Mouse (Mus musculus): ENCODE measurements at regions not wholly inside any gene's neighbourhood (a gene's known extent, or its start where the extent isn't known, plus 50 kb on each side); places are given as distances from the start of the nearest gene placed in this dataset.

DNA sequence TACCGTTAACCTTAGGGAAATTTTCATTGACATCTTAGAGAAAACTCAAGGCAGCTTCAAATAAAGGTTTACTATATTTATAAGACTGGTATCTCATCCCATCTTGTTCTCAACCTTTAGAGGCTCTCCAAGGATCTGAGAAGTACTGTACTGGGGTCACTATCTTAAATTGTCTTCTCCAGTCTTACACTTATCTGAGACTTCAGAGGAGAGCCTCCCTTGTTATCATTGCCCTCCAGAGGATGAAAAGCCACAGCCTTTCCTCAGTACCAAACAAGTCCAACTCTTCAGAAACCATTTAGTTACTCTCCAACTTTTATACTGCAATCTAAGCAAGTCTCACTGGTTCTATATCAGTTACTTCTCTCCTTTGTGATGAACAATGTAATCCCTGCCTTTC lies 376.3 kb downstream of the Fbxo8 start:
- no peak for DNase-seq
- no peak overlapping the region for H3K4me3 ChIP-seq (ENCODE audit: insufficient read depth, low read depth, low read length)
- H3K36me3 ChIP-seq (ENCODE audit: control insufficient read depth, insufficient read depth, low read length) = no peaks in the 10 kb centered on the region
- H3K4me1 ChIP-seq (ENCODE audit: control insufficient read depth, insufficient read depth, low read length) = no peaks in the 10 kb centered on the region
- H3K27me3 ChIP-seq (replicated peaks; ENCODE audit: control insufficient read depth, insufficient read depth, low read length) = no peaks in the 10 kb centered on the region
- H3K27ac ChIP-seq (ENCODE audit: insufficient read depth, low read depth, low read length) = no peak overlapping the region
- TF ChIP-seq CTCF (conservative IDR thresholded peaks at IDR 0.05; ENCODE audit: insufficient read depth, insufficient read length, low read depth, low read length) (no peak), POLR2A (IDR thresholded peaks at IDR 0.05; ENCODE audit: low read depth, low read length) (no peak)
- WGBS = 89% methylated on average over 1 of the region's 1 CpGs

DNA sequence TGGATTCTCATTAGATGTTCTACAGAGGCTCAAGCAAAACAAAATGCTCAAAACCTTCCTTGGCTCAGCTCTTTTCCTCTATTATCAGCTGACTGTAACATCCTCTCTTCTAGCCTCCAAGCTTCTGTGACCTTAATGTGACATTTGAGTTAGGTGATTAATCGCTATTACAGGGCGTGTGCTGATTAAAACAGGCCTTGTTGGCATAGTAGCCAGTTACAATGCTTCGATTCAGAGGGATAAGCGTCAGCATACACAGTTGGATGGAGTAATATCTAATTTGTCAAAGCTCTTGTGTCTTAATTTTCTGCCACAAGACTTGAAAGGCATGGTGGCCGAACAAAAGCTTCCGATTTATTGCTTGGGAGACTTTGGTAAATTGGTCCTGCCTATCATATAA lies 378.2 kb downstream of the Fbxo8 start:
- no peak overlapping the region for H3K4me3 ChIP-seq (ENCODE audit: insufficient read depth, low read depth, low read length)
- no peaks in the 10 kb centered on the region for H3K27me3 ChIP-seq (replicated peaks; ENCODE audit: control insufficient read depth, insufficient read depth, low read length)
- WGBS = 67% methylated on average over 6 of the region's 6 CpGs
- no peak for DNase-seq
- TF ChIP-seq CTCF (conservative IDR thresholded peaks at IDR 0.05; ENCODE audit: insufficient read depth, insufficient read length, low read depth, low read length) (no peak), POLR2A (IDR thresholded peaks at IDR 0.05; ENCODE audit: low read depth, low read length) (no peak)
- H3K36me3 ChIP-seq (ENCODE audit: control insufficient read depth, insufficient read depth, low read length) = no peaks in the 10 kb centered on the region
- no peaks in the 10 kb centered on the region for H3K4me1 ChIP-seq (ENCODE audit: control insufficient read depth, insufficient read depth, low read length)
- H3K27ac ChIP-seq (ENCODE audit: insufficient read depth, low read depth, low read length) = no peak overlapping the region

DNA sequence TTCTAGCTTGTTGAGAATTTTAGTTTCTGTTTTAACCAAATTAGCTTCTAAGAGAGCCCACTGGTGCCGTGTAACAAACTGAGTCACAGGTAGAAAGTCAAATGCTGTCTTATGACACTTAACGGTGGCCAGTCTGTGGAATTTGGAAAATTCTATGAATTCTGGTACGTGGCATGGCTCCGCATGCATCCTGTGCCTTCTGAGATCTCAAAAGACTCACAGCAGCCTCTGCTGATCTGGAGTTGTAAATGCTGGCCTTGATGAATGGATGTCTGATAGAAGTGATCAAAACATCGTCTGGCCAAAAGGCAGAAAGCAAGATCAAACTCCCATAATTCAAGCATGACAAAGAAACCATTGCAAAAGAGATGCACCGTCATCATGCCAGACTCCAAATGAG lies 381.5 kb downstream of the Fbxo8 start:
- Histone ChIP-seq H3K4me1 (ENCODE audit: control insufficient read depth, insufficient read depth, low read length) (no peaks in the 10 kb centered on the region), H3K27ac (ENCODE audit: insufficient read depth, low read depth, low read length) (no peak overlapping the region), H3K27me3 (replicated peaks; ENCODE audit: control insufficient read depth, insufficient read depth, low read length) (no peaks in the 10 kb centered on the region), H3K4me3 (ENCODE audit: insufficient read depth, low read depth, low read length) (no peak overlapping the region), H3K36me3 (ENCODE audit: control insufficient read depth, insufficient read depth, low read length) (no peaks in the 10 kb centered on the region)
- no peak for DNase-seq
- WGBS = 47% methylated on average over 6 of the region's 6 CpGs
- TF ChIP-seq POLR2A (IDR thresholded peaks at IDR 0.05; ENCODE audit: low read depth, low read length) (no peak), CTCF (conservative IDR thresholded peaks at IDR 0.05; ENCODE audit: insufficient read depth, insufficient read length, low read depth, low read length) (no peak)

DNA sequence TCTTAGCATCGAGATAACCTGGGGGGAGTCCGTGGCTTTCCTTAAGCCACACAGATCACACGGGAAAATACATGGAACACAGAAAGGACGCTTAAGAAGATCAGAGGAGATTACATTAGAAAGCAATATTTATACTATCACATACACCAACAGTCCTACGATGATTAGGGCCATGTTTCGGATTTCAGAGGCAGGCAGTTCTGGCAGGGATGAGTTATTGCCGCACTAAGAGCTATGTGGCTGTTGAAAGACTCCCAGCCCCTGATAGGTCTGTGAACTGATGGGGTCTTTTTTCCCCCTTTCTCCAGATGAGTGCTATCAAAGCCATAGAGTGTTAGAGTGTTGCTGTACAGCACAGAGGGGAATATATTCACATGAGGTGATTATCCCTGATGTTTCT lies 358.6 kb upstream of the Hand2 start:
- TF ChIP-seq POLR2A (IDR thresholded peaks at IDR 0.05; ENCODE audit: low read depth, low read length) = no peak
- no peak for TF ChIP-seq CTCF (conservative IDR thresholded peaks at IDR 0.05; ENCODE audit: insufficient read depth, insufficient read length, low read depth, low read length)
- 45% methylated on average over 7 of the region's 7 CpGs for WGBS
- Histone ChIP-seq H3K27ac (ENCODE audit: insufficient read depth, low read depth, low read length) (no peak overlapping the region), H3K4me1 (ENCODE audit: control insufficient read depth, insufficient read depth, low read length) (no peaks in the 10 kb centered on the region), H3K27me3 (replicated peaks; ENCODE audit: control insufficient read depth, insufficient read depth, low read length) (no peaks in the 10 kb centered on the region), H3K4me3 (ENCODE audit: insufficient read depth, low read depth, low read length) (no peak overlapping the region), H3K36me3 (ENCODE audit: control insufficient read depth, insufficient read depth, low read length) (no peaks in the 10 kb centered on the region)
- no peak for DNase-seq

DNA sequence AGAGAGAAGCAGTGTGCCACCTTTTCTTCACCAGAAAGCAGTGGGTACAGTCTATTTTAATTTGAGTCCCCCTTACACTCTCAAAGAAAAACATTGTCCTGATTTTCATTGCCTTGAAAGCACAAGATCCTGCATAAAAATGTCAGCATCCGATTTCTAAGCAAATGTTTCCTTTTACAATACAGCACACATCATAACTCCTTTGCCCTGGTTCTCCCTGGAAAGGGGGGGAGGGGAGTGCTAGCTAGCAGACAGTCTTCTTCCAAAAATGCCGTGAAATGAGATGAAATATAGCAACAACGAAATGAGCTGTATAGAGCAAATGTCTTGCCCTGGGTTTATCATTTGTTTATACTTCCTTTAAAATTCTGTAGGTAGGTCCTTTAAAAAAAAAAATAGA lies 350.5 kb upstream of the Hand2 start:
- H3K36me3 ChIP-seq (ENCODE audit: control insufficient read depth, insufficient read depth, low read length) = no peaks in the 10 kb centered on the region
- DNase-seq = no peak
- TF ChIP-seq CTCF (conservative IDR thresholded peaks at IDR 0.05; ENCODE audit: insufficient read depth, insufficient read length, low read depth, low read length) = no peak
- TF ChIP-seq POLR2A (IDR thresholded peaks at IDR 0.05; ENCODE audit: low read depth, low read length) = no peak
- H3K27me3 ChIP-seq (replicated peaks; ENCODE audit: control insufficient read depth, insufficient read depth, low read length) = no peaks in the 10 kb centered on the region
- WGBS = 19% methylated on average over 3 of the region's 3 CpGs
- no peaks in the 10 kb centered on the region for H3K4me1 ChIP-seq (ENCODE audit: control insufficient read depth, insufficient read depth, low read length)
- H3K4me3 ChIP-seq (ENCODE audit: insufficient read depth, low read depth, low read length) = no peak overlapping the region
- no peak overlapping the region for H3K27ac ChIP-seq (ENCODE audit: insufficient read depth, low read depth, low read length)

DNA sequence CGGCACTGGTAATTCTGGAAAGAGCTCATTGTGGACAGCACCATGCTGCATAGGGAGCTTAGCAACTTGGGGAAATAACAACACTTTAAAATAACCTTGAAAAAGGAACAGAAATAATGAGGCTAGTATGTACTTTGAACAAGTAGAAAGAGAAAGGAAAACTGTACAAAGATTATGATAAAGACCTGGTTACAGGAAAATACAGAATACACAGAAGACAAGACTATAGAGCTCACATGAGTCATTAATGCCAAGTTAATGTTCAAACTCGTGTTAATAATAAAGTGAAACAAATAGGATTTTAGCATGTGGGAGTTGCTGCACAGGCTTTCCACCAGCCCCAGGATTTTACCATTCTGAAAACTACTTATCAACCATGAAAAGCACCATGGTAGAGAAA lies 341.8 kb upstream of the Hand2 start:
- no peaks in the 10 kb centered on the region for H3K36me3 ChIP-seq (ENCODE audit: control insufficient read depth, insufficient read depth, low read length)
- H3K4me1 ChIP-seq (ENCODE audit: control insufficient read depth, insufficient read depth, low read length) = no peaks in the 10 kb centered on the region
- no peak overlapping the region for H3K27ac ChIP-seq (ENCODE audit: insufficient read depth, low read depth, low read length)
- WGBS = 29% methylated on average over 2 of the region's 2 CpGs
- no peak for DNase-seq
- no peak overlapping the region for H3K4me3 ChIP-seq (ENCODE audit: insufficient read depth, low read depth, low read length)
- TF ChIP-seq CTCF (conservative IDR thresholded peaks at IDR 0.05; ENCODE audit: insufficient read depth, insufficient read length, low read depth, low read length) = no peak
- TF ChIP-seq POLR2A (IDR thresholded peaks at IDR 0.05; ENCODE audit: low read depth, low read length) = no peak
- no peaks in the 10 kb centered on the region for H3K27me3 ChIP-seq (replicated peaks; ENCODE audit: control insufficient read depth, insufficient read depth, low read length)

DNA sequence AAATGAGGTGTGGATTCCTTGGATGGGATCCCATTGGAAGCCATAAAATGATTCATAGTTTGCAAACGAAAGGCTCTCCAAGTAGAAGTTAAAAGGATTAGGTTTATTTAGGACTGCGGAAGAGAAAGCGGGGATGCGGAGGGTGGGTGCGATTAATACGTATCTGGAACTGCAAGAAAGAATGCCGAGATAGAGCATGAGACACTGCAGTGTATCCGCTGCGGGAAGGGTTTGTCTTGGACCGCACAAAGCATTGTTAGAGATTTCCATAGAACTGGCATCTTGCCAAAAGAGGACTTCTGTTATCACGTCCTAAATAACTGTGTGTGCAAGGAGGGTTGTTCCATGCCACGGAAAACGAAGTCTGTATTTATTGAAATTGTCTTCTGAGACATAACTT lies 341.4 kb upstream of the Hand2 start:
- Histone ChIP-seq H3K4me1 (ENCODE audit: control insufficient read depth, insufficient read depth, low read length) (no peaks in the 10 kb centered on the region), H3K4me3 (ENCODE audit: insufficient read depth, low read depth, low read length) (no peak overlapping the region), H3K27ac (ENCODE audit: insufficient read depth, low read depth, low read length) (no peak overlapping the region), H3K27me3 (replicated peaks; ENCODE audit: control insufficient read depth, insufficient read depth, low read length) (no peaks in the 10 kb centered on the region), H3K36me3 (ENCODE audit: control insufficient read depth, insufficient read depth, low read length) (no peaks in the 10 kb centered on the region)
- TF ChIP-seq POLR2A (IDR thresholded peaks at IDR 0.05; ENCODE audit: low read depth, low read length) (no peak), CTCF (conservative IDR thresholded peaks at IDR 0.05; ENCODE audit: insufficient read depth, insufficient read length, low read depth, low read length) (no peak)
- DNase-seq = no peak
- WGBS = 47% methylated on average over 13 of the region's 13 CpGs

All from kidney, adult 2 months (tissue).